Mouse (Mus musculus) CH12.LX (cell line): ENCODE results near the gene Fam193a. TPM values are rescaled to one million over a fixed set of nuclear protein-coding genes. Genes with fewer than 3 reads are reported as not detected.

Source experiments
- DNase-seq: peaks from one replicate; pipeline ENCODE4 v3.0.0-alpha.2; 2013; ENCODE audit errors: extremely low read depth
- H3K27ac ChIP-seq: 2 replicates; pipeline ENCODE4 v1.5.1; 2012; ENCODE audit warnings: low read depth, mild to moderate bottlenecking, control low read depth, moderate library complexity; ENCODE audit not compliant: insufficient read depth
- H3K27me3 ChIP-seq: replicated peaks from 2 replicates; pipeline ENCODE3; 2012; ENCODE audit warnings: inconsistent platforms
- H3K36me3 ChIP-seq, 2 experiments: replicated peaks in 1 of 2; 2 replicates each; pipeline versions ENCODE3 to v1.6.1; 2012; ENCODE audit warnings: inconsistent platforms in 1 of 2, low read length in 1 of 2, mild to moderate bottlenecking in 1 of 2, mixed read lengths in 1 of 2, moderate library complexity in 1 of 2; ENCODE audit not compliant: control insufficient read depth in 1 of 2, insufficient read depth in 1 of 2
- H3K4me1 ChIP-seq, 2 experiments: 2 replicates each; pipeline ENCODE4 v1.6.1; 2012; ENCODE audit warnings: inconsistent platforms in 1 of 2, moderate library complexity in 1 of 2; ENCODE audit not compliant: insufficient read depth in 2 of 2, control insufficient read depth in 1 of 2
- H3K4me2 ChIP-seq: 2 replicates; pipeline ENCODE4 v1.6.1; 2012; ENCODE audit warnings: low read depth, mild to moderate bottlenecking, control low read depth; ENCODE audit not compliant: poor library complexity, insufficient read depth, severe bottlenecking
- H3K4me3 ChIP-seq, 3 experiments: fragments of 150-350 bp in 1 of 3; sonication (generic) in 1 of 3; replicated peaks in 1 of 3; 2 replicates each; pipeline versions ENCODE3 to v1.5.1; 2011 to 2012; ENCODE audit warnings: low read depth in 2 of 3, low read length in 2 of 3, mild to moderate bottlenecking in 2 of 3, moderate library complexity in 2 of 3, control low read depth in 1 of 3, improper control_type of control experiment in 1 of 3, inconsistent platforms in 1 of 3, mixed read lengths in 1 of 3; ENCODE audit not compliant: poor library complexity in 1 of 3
- H3K79me2 ChIP-seq: replicated peaks from 2 replicates; pipeline ENCODE4 v1.6.1; 2012; ENCODE audit warnings: mild to moderate bottlenecking, moderate library complexity; ENCODE audit not compliant: control insufficient read depth, poor library complexity, insufficient read depth, severe bottlenecking; ENCODE audit errors: extremely low read depth
- H3K9ac ChIP-seq: 2 replicates; pipeline ENCODE4 v1.6.1; 2012; ENCODE audit warnings: low read depth, mild to moderate bottlenecking, control low read depth, moderate library complexity; ENCODE audit not compliant: insufficient read depth
- H3K9me3 ChIP-seq: replicated peaks from 2 replicates; pipeline ENCODE3; 2012; ENCODE audit warnings: low read length, inconsistent platforms, mixed read lengths
- CHD1 ChIP-seq: IDR thresholded peaks from 2 replicates; pipeline ENCODE4 v1.6.1; 2012; ENCODE audit warnings: low read depth, low read length, improper control_type of control experiment, inconsistent platforms
- CHD2 ChIP-seq: IDR thresholded peaks from 2 replicates; pipeline ENCODE4 v1.6.1; 2011; ENCODE audit warnings: low read length, improper control_type of control experiment
- E2F4 ChIP-seq: IDR thresholded peaks from 2 replicates; pipeline ENCODE4 v1.6.1; 2011; ENCODE audit warnings: low read depth, low read length, improper control_type of control experiment; ENCODE audit not compliant: insufficient replicate concordance
- HCFC1 ChIP-seq: IDR thresholded peaks from 2 replicates; pipeline ENCODE4 v1.6.1; 2012; ENCODE audit warnings: low read depth, mild to moderate bottlenecking, inconsistent platforms, low read length, improper control_type of control experiment
- IRF4 ChIP-seq: IDR thresholded peaks from 2 replicates; pipeline ENCODE4 v1.6.1; 2014; ENCODE audit warnings: low read depth, mild to moderate bottlenecking, inconsistent platforms, low read length, improper control_type of control experiment
- JUND ChIP-seq: conservative IDR thresholded peaks from 2 replicates; pipeline ENCODE4 v1.6.1; 2011; ENCODE audit warnings: low read depth, low read length, improper control_type of control experiment
- MYC ChIP-seq: IDR thresholded peaks from 2 replicates; pipeline ENCODE4 v1.6.1; 2011; ENCODE audit warnings: low read depth, mild to moderate bottlenecking, improper control_type of control experiment, low read length
- NELFE ChIP-seq: IDR thresholded peaks from 2 replicates; pipeline ENCODE4 v1.6.1; 2011; ENCODE audit warnings: low read depth, low read length, improper control_type of control experiment
- RAD21 ChIP-seq: IDR thresholded peaks from 2 replicates; pipeline ENCODE4 v1.6.1; 2011; ENCODE audit warnings: low read depth, mild to moderate bottlenecking, low read length, improper control_type of control experiment, moderate library complexity
- RCOR1 ChIP-seq: conservative IDR thresholded peaks from 2 replicates; pipeline ENCODE4 v1.6.1; 2012; ENCODE audit warnings: low read depth, mild to moderate bottlenecking, inconsistent platforms, low read length, improper control_type of control experiment
- SIN3A ChIP-seq: IDR thresholded peaks from 2 replicates; pipeline ENCODE4 v1.6.1; 2012; ENCODE audit warnings: low read length, improper control_type of control experiment, inconsistent platforms
- TBP ChIP-seq: conservative IDR thresholded peaks from 2 replicates; pipeline ENCODE4 v1.6.1; 2011; ENCODE audit warnings: low read depth, low read length, improper control_type of control experiment
- USF1 ChIP-seq: IDR thresholded peaks from 2 replicates; pipeline ENCODE4 v1.6.1; 2014; ENCODE audit warnings: low read depth, mild to moderate bottlenecking, inconsistent platforms, low read length, improper control_type of control experiment
- ZKSCAN1 ChIP-seq: IDR thresholded peaks from 2 replicates; pipeline ENCODE4 v1.6.1; 2012; ENCODE audit warnings: low read depth, inconsistent platforms, low read length, improper control_type of control experiment, borderline replicate concordance
- ZMIZ1 ChIP-seq: IDR thresholded peaks from 2 replicates; pipeline ENCODE4 v1.6.1; 2012; ENCODE audit warnings: low read depth, mild to moderate bottlenecking, inconsistent platforms, low read length, improper control_type of control experiment
- ZNF384 ChIP-seq: IDR thresholded peaks from 2 replicates; pipeline ENCODE4 v1.6.1; 2012; ENCODE audit warnings: low read depth, low read length, improper control_type of control experiment, inconsistent platforms
- dilution Hi-C: fragments of 300-500 bp; cut with MboI; formaldehyde crosslinking; loops from 2 replicates; pipeline ENCODE4 v1.14.3; 2020; ENCODE audit warnings: low sequenced_read_pairs; ENCODE audit not compliant: extremely low pct_unique_long_range_greater_than_20kb, extremely low pct_ligation_motif_present
- in situ Hi-C: fragments of 300-500 bp; cut with MboI; formaldehyde crosslinking; loops from 3 replicates; pipeline ENCODE4 v1.14.3; 2019; ENCODE audit warnings: low sequenced_read_pairs, low pct_ligation_motif_present, low pct_unique_long_range_greater_than_20kb, mixed read lengths
- polyA plus RNA-seq: library from polyadenylated mRNA; unstranded; fragments of >175 nt; gene quantifications from 2 replicates; pipeline ENCODE4 v1.2.1, GENCODE M21; 2012; ENCODE audit warnings: low read depth; ENCODE audit not compliant: insufficient read length
- total RNA-seq, 2 experiments: library from RNA; depleted of rRNA; stranded (reverse); fragments of 300-350 nt in 1 of 2; fragments of >200 nt in 1 of 2; gene quantifications; 2 replicates each; pipeline ENCODE4 v1.2.3; 2012 to 2014

Gene Fam193a
- total and polyA plus RNA-seq, 3 experiments = 3.6 to 19.0 (median 8.5) TPM

DNA sequence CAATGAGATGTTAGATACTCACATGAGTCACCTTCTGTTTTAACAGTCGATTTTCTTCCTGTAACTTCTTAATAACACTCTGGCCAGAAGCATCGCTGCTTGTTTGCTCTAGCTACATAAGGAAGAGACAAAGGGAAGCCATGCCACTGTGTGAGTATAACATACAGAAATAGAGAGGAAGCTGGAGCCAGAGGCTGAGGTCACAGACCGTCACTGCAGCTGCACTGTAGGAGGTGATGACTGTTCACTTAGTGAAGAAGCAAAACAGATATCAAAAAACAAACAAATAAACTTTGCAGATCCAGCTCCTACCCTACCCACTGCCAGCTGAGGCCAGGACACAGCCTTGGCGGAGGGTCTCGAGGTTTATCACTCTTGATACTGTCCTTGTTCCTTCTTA, 131.2 kb downstream of the Fam193a start:
- DNase-seq = no peak
- Histone ChIP-seq H3K79me2 (0 out of 2 replicates have a peak, but pooled peaks cover 2% of the 10 kb centered on the region), H3K9ac (no peak overlapping the region), H3K4me2 (no peak overlapping the region), H3K27ac (no peak overlapping the region), H3K27me3 (no peaks in the 10 kb centered on the region), H3K4me3 (no peak overlapping the region), H3K9me3 (no peaks in the 10 kb centered on the region), H3K4me1 (peaks cover 0 to 23% of the 10 kb centered on the region in 2 experiments; a peak in 2 of 4 replicates), H3K36me3 (peaks cover 50 to 79% of the 10 kb centered on the region in 2 experiments)
- TF ChIP-seq SIN3A = no peak
- TF ChIP-seq MYC = no peak
- no peak for TF ChIP-seq E2F4
- TF ChIP-seq NELFE = no peak
- in situ Hi-C loops (no loop called here), dilution Hi-C loops (no loop called here)

DNA sequence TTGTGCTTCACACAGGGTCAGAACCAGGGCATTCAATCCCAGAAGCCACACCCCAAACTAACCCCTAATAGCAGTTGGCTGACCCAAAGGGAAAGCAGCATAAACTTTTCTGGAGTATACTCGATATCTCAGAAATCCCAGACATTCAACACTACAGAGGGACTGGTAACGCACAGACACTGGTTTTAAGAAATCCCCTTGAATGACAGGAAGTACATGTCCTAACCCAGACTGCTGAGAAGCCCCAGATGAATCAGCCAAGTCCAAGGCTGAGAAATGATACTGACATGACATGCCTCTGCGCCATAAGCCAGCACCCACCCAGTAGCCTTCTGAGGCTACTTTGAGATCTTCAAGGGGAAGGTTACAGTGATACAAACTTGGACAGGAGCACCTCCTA, 131.9 kb downstream of the Fam193a start:
- DNase-seq = no peak
- Histone ChIP-seq H3K9me3 (no peaks in the 10 kb centered on the region), H3K79me2 (0 out of 2 replicates have a peak, but pooled peaks cover 2% of the 10 kb centered on the region), H3K36me3 (peaks cover 44 to 74% of the 10 kb centered on the region in 2 experiments), H3K27ac (no peak overlapping the region), H3K27me3 (no peaks in the 10 kb centered on the region), H3K4me2 (no peak overlapping the region), H3K4me1 (peaks cover 0 to 23% of the 10 kb centered on the region in 2 experiments; a peak in 2 of 4 replicates), H3K4me3 (no peak overlapping the region), H3K9ac (no peak overlapping the region)
- dilution Hi-C loops = no loop called here
- TF ChIP-seq MYC (no peak), E2F4 (no peak), TBP (no peak), CHD2 (no peak), NELFE (no peak), ZKSCAN1 (no peak), JUND (no peak), IRF4 (no peak), RAD21 (no peak), ZMIZ1 (no peak), RCOR1 (no peak), ZNF384 (no peak), USF1 (no peak), HCFC1 (no peak), CHD1 (no peak)
- in situ Hi-C loops = no loop called here
